Mouse (Mus musculus) embryonic facial prominence, embryonic 13.5 days (tissue): ENCODE measurements around the gene Gm572. TPM values are rescaled to one million over a fixed set of nuclear protein-coding genes. Genes with fewer than 3 reads are reported as not detected.

Experiments used
- polyA plus RNA-seq: library from polyadenylated mRNA; unstranded; fragments of >200 nt; fragmentation: Nextera tagmentation; extraction: Ambion mirVana; gene quantifications from 2 replicates; pipeline ENCODE4 v1.2.1, GENCODE M21; 2015

The Gm572 gene
- polyA plus RNA-seq, 1 experiment from 2014 or later = not detected

Other genes with a start within 250 kb of the Gm572 start
- 20.9 and 21.1 TPM in 2 replicates for gene Ubiad1, start 198.5 kb upstream of the Gm572 start, polyA plus RNA-seq
- 14.1 and 16.5 TPM in 2 replicates for gene Mtor, start 194.7 kb upstream of the Gm572 start, polyA plus RNA-seq
- gene Angptl7, start 142.9 kb upstream of the Gm572 start, polyA plus RNA-seq = 0.51 and 1.3 TPM in 2 replicates
- 97.0 and 99.7 TPM in 2 replicates for gene Exosc10, start 84.9 kb upstream of the Gm572 start, polyA plus RNA-seq
- 201 and 214 TPM in 2 replicates for gene Srm, start 51.8 kb upstream of the Gm572 start, polyA plus RNA-seq
- gene Masp2, start 40.8 kb upstream of the Gm572 start, polyA plus RNA-seq = 0.07 and 1.1 TPM in 2 replicates
- gene Tardbp, start 16.3 kb upstream of the Gm572 start, polyA plus RNA-seq = 371 and 401 TPM in 2 replicates
- 4.0 and 4.2 TPM in 2 replicates for gene Casz1, start 161.1 kb downstream of the Gm572 start, polyA plus RNA-seq